Mouse (Mus musculus) heart, postnatal 25 days (tissue): ENCODE data around the gene Klhl12. TPM values are rescaled to one million over a fixed set of nuclear protein-coding genes. Genes with fewer than 3 reads are reported as not detected.
"Not testable (repeated sequence)": the region's sequence is repeated elsewhere in the genome, so short reads cannot be mapped to it uniquely, and the experiment has no call there.

ENCODE experiments used
- DNase-seq: peaks from one replicate; pipeline ENCODE4 v3.0.0; 2022; ENCODE audit warnings: low spot score
- intact Hi-C: fragments of 180-260 bp; cut with DNase I; formaldehyde crosslinking; loops from one replicate; pipeline ENCODE4 v1.15.1; 2025
- total RNA-seq, 2 experiments: library from RNA; stranded (reverse); gene quantifications; 2 replicates each; pipeline ENCODE4 v1.2.3; 2021

Klhl12 gene
- total RNA-seq, 2 experiments from 2014 or later, result 19.1 to 20.5 TPM

GRCm38 (mm10) chr1:134512183-134512582, 56.9 kb downstream of the Klhl12 start:
- intact Hi-C loops, result no loop called here
- no peak for DNase-seq

GRCm38 (mm10) chr1:134512584-134512983, 57.3 kb downstream of the Klhl12 start:
- no peak for DNase-seq
- intact Hi-C loops, result no loop called here

GRCm38 (mm10) chr1:134513312-134513860, 58.1 kb downstream of the Klhl12 start:
- DNase-seq, result no peak
- intact Hi-C loops, result no loop called here

GRCm38 (mm10) chr1:134513876-134514590, 58.7 kb downstream of the Klhl12 start:
- intact Hi-C loops, result no loop called here
- no peak for DNase-seq

DNA sequence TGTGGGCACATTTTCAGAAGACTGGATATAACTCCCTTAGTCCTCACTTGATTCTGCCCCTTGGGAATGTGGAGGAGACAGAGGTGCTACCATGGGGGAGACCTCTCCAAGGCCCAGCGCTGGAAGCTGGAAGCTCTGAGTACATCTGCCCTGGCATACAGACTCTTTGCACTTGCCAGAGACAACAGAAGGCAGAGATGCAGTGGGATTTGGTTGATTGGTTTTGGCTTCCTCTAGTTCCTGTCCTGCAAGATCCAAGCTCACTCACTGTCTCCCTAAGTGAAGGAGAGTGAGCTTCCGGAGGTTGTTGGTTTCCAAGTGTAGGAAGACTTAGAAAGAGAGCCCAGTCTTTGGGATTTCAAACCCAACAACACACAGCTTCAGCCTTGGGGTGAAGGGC, 60.6 kb downstream of the Klhl12 start:
- DNase-seq, result no peak
- intact Hi-C loops, result loop anchor here (2.0 kb wide), 1 partner anchor 89 kb away; no protein-coding TSS in a partner anchor

DNA sequence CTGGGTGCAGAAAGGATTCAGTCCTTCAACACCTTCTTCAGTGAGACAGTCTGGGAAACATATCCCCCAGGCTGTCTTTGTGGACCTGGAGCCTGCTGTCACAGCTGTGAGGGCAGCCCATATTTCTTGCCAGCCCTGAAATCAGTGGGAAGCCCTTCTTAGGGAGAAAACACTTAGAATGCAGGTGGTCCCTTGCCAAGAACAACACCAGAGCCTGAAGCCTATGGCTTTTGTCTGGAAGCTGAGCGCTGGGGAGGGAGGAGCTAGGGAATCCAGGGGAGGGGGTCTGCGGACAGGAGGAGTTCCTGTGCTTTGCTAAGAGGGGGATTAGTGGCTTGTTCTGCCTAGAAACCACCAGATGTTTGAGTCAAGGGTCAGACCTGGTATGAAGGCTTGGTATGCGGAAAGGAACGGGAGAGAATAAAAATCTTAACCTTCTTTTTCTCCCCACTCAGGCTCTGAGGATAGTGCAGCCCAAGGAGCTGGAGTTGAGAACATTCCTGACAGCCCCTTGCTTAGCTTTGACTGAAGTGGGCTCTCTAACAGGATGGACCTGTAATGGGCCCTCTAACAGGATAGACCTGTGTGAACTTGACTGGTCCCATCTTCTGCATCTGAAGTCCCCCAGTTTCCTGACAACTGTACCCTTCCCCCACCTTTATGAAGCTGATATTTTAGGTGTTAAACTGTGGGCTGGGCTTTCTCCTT, 61.3 kb downstream of the Klhl12 start:
- intact Hi-C loops, result loop anchor here (2.0 kb wide), 1 partner anchor 88 kb away; no protein-coding TSS in a partner anchor
- no peak for DNase-seq

- intact Hi-C loops, result loop anchor here (2.0 kb wide), 1 partner anchor 87 kb away; no protein-coding TSS in a partner anchor
Observed at GRCm38 (mm10) chr1:134517841-134518240, 62.5 kb downstream of the Klhl12 start.

DNA sequence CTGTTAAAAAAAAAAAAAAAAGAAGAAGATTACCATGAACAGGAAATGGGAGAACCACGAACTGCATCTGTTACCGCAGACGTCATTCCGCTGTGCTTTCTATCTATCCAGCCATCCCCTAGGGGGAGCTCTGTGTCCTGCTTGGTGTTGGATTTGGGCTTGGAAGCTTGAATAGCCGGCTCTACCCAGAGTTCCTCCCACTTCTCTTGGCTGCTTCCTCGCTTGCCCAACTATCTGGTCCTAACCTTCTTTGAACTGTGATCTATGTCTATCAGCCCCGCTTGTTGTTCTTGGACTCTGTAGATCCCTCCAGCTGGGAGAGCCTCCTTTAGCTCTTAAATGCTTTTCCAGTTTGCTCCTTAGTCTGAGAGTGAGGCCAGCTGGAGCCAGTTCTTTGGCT, 63.3 kb downstream of the Klhl12 start:
- DNase-seq, result peak; percentile 81
- intact Hi-C loops, result no loop called here

More at GRCm38 (mm10) chr1:134517841-134518240, 62.5 kb downstream of the Klhl12 start:
- DNase-seq, result not testable (repeated sequence)

DNA sequence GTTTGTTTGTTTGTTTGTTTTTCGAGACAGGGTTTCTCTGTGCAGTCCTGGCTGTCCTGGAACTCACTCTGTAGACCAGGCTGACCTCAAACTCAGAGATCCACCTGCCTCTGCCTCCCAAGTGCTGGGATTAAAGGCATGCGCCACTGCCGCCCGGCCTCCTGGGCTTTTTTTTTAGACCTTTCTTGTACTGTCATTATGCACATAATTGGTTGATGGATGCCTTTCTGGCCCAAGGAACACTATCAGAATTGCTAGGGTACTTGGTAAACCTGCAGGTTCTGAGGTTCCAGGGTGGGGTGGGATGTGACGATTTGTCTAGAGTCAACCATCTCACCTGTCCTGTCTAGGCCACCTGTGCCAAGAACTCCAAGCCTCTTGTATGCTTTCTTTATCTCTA, 63.9 kb downstream of the Klhl12 start:
- DNase-seq, intact Hi-C loops: not testable (repeated sequence)

GRCm38 (mm10) chr1:134520001-134520721, 64.8 kb downstream of the Klhl12 start:
- DNase-seq, result no peak
- intact Hi-C loops, result loop anchor here (2.0 to 5.0 kb wide), 2 partner anchors 35 to 72 kb away; no protein-coding TSS in a partner anchor

DNA sequence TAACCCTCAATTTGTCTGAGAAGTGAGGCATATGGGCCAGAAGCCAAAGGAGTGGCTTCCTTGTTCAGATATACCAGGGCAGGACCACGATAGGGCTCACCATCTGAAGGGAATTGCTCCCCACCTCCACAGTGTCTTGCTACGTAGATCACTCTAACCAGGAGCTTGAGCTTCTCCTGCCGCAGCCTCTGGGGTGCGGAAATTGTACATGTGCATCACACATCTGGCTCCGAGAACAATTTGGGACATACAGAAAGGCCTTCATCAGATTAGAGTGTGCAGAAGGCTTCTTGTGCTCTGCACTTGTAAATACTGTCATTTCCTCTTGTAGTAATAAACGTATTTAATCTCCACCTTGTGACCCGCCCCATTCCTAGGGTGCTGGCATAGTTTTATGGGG, 65.8 kb downstream of the Klhl12 start:
- DNase-seq, result no peak
- intact Hi-C loops, result loop anchor here (2.0 to 5.0 kb wide), 2 partner anchors 34 to 71 kb away; no protein-coding TSS in a partner anchor

DNA sequence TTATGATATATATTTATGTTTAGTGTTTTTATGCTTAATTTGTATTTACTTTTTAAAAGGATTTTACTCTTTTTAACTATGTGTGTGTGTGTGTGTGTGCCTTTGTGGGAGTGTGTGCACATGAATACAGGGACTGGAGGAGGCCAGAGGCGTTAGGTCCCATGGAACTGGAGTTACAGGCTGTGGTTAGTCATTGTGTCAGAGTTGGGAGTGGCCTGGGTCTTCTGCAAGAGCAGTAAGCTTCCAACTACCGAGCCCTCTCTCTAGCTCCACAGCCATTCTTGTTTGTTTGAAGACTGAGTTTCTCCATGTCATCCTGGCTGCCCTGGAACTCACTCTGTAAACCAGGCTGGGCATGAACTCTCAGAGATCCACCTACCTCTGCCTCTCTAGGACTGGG, 67.0 kb downstream of the Klhl12 start:
- intact Hi-C loops, result loop anchor here (5.0 kb wide), 1 partner anchor 70 kb away; no protein-coding TSS in a partner anchor
- DNase-seq, result no peak

DNA sequence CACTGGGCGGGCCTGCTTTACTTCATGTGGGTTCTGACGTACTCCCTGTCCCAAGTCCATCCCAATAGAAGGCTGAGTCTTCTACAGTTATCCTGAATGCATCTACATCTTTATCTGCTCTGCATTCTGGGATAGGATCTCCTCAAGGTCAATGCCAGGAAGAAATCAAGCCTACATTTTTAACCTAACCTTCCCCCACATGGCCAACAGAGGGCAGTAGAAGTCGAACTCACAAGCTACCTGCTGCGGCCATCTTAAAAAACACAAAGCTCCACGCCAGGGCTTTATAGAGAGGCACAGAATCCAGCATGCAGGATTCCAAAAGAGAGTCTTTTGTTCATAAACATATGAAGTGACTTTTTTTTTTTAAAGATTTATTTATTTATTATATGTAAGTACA, 69.1 kb downstream of the Klhl12 start:
- no peak for DNase-seq
- intact Hi-C loops, result loop anchor here (5.0 kb wide), 1 partner anchor 68 kb away; no protein-coding TSS in a partner anchor

DNA sequence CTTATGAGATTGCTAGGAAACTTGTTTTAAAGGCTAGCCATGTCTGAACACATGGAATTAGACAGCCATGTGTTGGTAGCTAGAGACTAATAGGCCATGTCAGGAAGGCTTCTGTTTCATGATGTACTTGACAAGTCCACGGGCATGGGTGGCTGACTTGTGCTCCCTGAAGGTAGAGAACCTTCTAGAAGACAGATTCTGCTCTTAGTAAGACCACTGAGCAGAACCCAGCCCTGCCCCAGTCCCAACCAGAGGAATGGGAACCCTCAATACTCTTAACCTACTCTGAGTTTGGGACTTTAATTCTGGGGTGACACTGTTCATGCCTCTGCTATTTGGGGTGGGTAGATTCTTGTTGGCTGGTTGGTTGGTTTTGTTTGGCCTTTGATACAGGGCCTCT, 69.7 kb downstream of the Klhl12 start:
- no peak for DNase-seq
- intact Hi-C loops, result no loop called here

DNA sequence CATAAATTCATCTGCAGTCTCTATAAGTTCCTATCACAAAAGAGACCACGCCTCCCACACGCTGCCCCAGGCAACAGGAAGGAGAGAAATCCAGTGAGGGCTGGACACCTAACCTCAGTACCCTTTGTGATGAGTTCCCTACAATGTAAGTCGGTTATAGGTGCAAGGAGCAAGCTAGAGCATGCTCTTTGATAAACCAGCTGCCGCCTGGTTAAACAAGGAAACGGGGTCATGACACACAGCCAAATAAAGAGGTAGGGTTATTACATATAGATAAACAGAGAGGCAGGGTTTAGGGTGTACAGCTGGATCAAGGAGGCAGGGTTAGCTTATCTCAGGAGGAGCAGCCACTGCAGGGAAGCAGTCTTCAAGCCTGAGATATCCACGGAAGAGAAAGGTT, 71.4 kb downstream of the Klhl12 start:
- DNase-seq, result no peak
- intact Hi-C loops, result no loop called here

GRCm38 (mm10) chr1:134530618-134531017, 75.3 kb downstream of the Klhl12 start:
- intact Hi-C loops, result no loop called here
- no peak for DNase-seq

- intact Hi-C loops, DNase-seq: not testable (repeated sequence)
Observed at GRCm38 (mm10) chr1:134533710-134534109, 78.4 kb downstream of the Klhl12 start.

DNA sequence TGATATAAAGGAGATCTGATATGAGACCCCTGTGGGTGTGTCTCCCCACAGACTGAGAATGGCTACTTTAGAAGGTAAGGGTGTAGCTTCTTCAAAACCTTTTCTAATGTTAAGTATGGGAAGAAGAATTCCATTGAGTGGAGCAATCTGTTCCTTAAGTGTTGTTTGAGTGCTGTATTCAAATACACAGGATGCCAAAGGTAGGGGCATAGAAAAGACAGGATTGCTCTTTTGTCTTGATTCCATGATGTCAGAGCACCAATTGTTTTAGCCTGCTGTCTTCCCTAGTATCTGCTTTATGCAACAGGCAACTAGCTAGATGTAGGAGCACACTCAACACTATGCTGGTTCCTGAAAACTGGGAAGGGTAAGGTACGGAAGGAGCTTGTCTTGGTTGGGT, 79.7 kb downstream of the Klhl12 start:
- intact Hi-C loops, result no loop called here
- no peak for DNase-seq

DNA sequence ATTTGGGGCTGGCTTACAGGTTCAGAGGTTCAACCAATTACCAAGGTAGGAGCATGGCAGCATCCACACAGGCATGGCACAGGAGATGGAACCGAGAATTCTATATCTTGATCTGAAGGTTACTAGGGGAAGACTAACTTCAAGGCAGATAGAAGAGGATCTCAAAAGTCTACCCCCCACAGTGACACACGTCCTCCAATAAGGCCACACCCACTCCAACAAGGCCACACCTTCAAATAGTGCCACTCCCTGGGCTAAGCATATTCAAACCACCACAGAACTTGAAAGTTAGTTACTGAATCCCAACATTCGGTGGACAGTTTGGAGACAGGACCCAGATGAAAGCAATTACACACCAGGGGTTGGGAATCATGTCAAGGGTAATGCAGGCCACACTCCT, 80.2 kb downstream of the Klhl12 start:
- intact Hi-C loops, result no loop called here
- DNase-seq, result no peak

DNA sequence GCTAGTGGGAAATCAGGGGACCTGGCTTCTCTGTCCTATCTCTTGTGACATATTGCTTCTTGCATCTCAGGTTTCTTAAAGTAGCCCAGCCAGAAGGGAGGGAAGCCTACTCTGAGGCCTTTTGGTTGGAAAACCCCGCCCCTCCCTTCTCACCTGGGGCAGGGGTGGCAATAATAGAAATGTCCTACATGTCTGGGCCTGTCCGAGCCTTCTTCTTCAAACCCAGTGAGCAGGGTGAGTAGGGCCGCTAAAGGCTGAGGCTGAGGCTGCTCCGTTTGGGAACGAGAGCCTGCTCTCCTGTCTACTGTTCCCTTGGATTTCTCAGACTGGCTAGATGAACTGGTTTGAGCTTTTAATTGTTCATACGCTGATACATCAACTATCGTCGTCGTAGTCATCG, 85.3 kb downstream of the Klhl12 start:
- intact Hi-C loops, result no loop called here
- no peak for DNase-seq
